Mouse (Mus musculus) midbrain, postnatal 0 days (tissue): Measurements from ENCODE around the gene Sirt2. TPM values are rescaled to one million over a fixed set of nuclear protein-coding genes. Genes with fewer than 3 reads are reported as not detected.
A peak's percentile ranks its signal among the peaks of the same experiment; 100 is the strongest.

Source experiments
- ATAC-seq: fragments of 200-750 bp; cut with Nextera tagmentation; 2 replicates; pipeline ENCODE4 v1.8.0; 2017; ENCODE audit warnings: moderate number of reproducible peaks, mild to moderate bottlenecking, moderate TSS enrichment, moderate library complexity; ENCODE audit not compliant: low FRiP score
- DNase-seq: peaks from one replicate; pipeline ENCODE4 v3.0.0-alpha.2; 2015; ENCODE audit warnings: low spot score
- H3K27ac ChIP-seq: fragments of 300-500 bp; sonication (generic); 2 replicates; pipeline ENCODE4 v1.5.1; 2014; ENCODE audit warnings: low read depth, mild to moderate bottlenecking, low read length, mixed read lengths
- H3K27me3 ChIP-seq: fragments of 300-500 bp; sonication (generic); 2 replicates; pipeline ENCODE4 v1.6.1; 2014; ENCODE audit warnings: low read length, control low read depth, mixed read lengths; ENCODE audit not compliant: insufficient read depth
- H3K36me3 ChIP-seq: fragments of 300-500 bp; sonication (generic); 2 replicates; pipeline ENCODE4 v1.6.1; 2014; ENCODE audit warnings: low read length, control low read depth, mixed read lengths; ENCODE audit not compliant: insufficient read depth
- H3K4me1 ChIP-seq: fragments of 300-500 bp; sonication (generic); 2 replicates; pipeline ENCODE4 v1.6.1; 2014; ENCODE audit warnings: mild to moderate bottlenecking, control low read depth, antibody characterized with exemption, low read length, mixed read lengths; ENCODE audit not compliant: insufficient read depth
- H3K4me2 ChIP-seq: fragments of 300-500 bp; sonication (generic); 2 replicates; pipeline ENCODE4 v1.6.1; 2014; ENCODE audit warnings: low read depth, mild to moderate bottlenecking, low read length, mixed read lengths; ENCODE audit not compliant: poor library complexity, severe bottlenecking
- H3K4me3 ChIP-seq: fragments of 300-500 bp; sonication (generic); 2 replicates; pipeline ENCODE4 v1.5.1; 2014; ENCODE audit warnings: low read depth, mild to moderate bottlenecking, low read length, moderate library complexity
- H3K9ac ChIP-seq: fragments of 300-500 bp; sonication (generic); replicated peaks from 2 replicates; pipeline ENCODE4 v1.6.1; 2014; ENCODE audit warnings: mild to moderate bottlenecking, low read length, moderate library complexity, mixed read lengths; ENCODE audit not compliant: poor library complexity, severe bottlenecking
- H3K9me3 ChIP-seq: fragments of 300-500 bp; sonication (generic); 2 replicates; pipeline ENCODE4 v1.6.1; 2016; ENCODE audit warnings: low read length, control low read depth
- CTCF ChIP-seq: IDR thresholded peaks from 2 replicates; pipeline ENCODE4 v1.5.1; 2016; ENCODE audit warnings: antibody characterized with exemption, mild to moderate bottlenecking
- WGBS: fragments of 180-500 bp; shearing (Covaris S2); extraction: QIAGEN DNeasy Blood & Tissue Kit; methylation state at CpG from one replicate; pipeline ENCODE4 v1.1.7; 2014; 5-methylcytosine and 5-hydroxymethylcytosine counted together
- polyA plus RNA-seq: library from polyadenylated mRNA; unstranded; fragments of >200 nt; fragmentation: Nextera tagmentation; extraction: Ambion mirVana; gene quantifications from 2 replicates; pipeline ENCODE4 v1.2.1, GENCODE M21; 2015
- total RNA-seq: library from RNA; depleted of rRNA; stranded (reverse); fragments of >200 nt; gene quantifications from 2 replicates; pipeline ENCODE4 v1.2.3, GENCODE M21; 2014; rRNA removed

Gene Sirt2
- total RNA-seq (64.8 and 85.9 TPM in 2 replicates), polyA plus RNA-seq (111 and 120 TPM in 2 replicates)

GRCm38 (mm10) chr7:28766173-28766879 is at the start of gene Sirt2:
Gene Sirt2 (plus strand): TSS chr7:28766735.
- Histone ChIP-seq H3K27ac (no peak within 1 kb of the TSS), H3K9me3 (no peaks in the 10 kb centered on the region), H3K36me3 (peaks cover 8% of the 10 kb centered on the region), H3K4me2 (peak within 1 kb of the TSS; percentile 68), H3K27me3 (no peaks in the 10 kb centered on the region), H3K4me1 (peaks cover 17% of the 10 kb centered on the region; the same call in 1 of the 2 replicates), H3K9ac (peak within 1 kb of the TSS; percentile 64), H3K4me3 (peak within 1 kb of the TSS; percentile 72)
- TF ChIP-seq CTCF: peak; percentile 42; the same call in 1 of the 2 replicates
- peak; percentile 98 for ATAC-seq
- under 1% methylated on average over 45 of the region's 45 CpGs for WGBS
- DNase-seq: peak; percentile 99

DNA sequence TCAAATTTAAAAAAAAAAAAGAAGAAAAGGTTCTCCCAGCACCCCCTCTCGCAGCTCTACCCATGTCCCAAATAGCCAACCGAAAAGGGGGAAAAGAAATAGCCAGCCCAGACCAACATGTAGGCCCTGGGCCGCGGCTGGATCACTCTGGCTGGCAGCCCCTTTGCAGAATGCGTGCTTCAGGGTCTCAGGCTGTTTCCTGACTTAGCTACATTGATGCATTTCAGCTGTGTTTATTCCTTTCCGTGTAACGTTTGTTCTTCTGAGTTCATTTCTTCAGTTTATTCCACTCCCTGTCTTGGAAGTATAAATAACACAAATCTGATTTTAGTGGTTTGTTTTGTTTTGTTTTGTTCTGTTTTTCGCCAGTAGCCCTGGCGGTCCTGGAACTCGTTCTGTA is 48.8 kb upstream of the Sirt2 start:
- Histone ChIP-seq H3K36me3 (no peaks in the 10 kb centered on the region), H3K9ac (no peak overlapping the region), H3K4me3 (no peak overlapping the region), H3K9me3 (no peaks in the 10 kb centered on the region), H3K4me1 (no peaks in the 10 kb centered on the region), H3K4me2 (no peak overlapping the region), H3K27me3 (no peaks in the 10 kb centered on the region), H3K27ac (no peak overlapping the region)
- no peak for ATAC-seq
- DNase-seq: no peak
- WGBS: 87% methylated on average over 10 of the region's 10 CpGs
- TF ChIP-seq CTCF: no peak

GRCm38 (mm10) chr7:28719159-28719558 is 47.4 kb upstream of the Sirt2 start:
- H3K4me1 ChIP-seq: no peaks in the 10 kb centered on the region
- no peak for ATAC-seq
- WGBS: 71% methylated on average over 4 of the region's 4 CpGs
- H3K27me3 ChIP-seq: no peaks in the 10 kb centered on the region
- no peaks in the 10 kb centered on the region for H3K9me3 ChIP-seq
- DNase-seq: no peak
- no peak overlapping the region for H3K9ac ChIP-seq
- no peak for TF ChIP-seq CTCF
- no peak overlapping the region for H3K4me3 ChIP-seq
- H3K27ac ChIP-seq: no peak overlapping the region
- no peaks in the 10 kb centered on the region for H3K36me3 ChIP-seq
- no peak overlapping the region for H3K4me2 ChIP-seq

- Histone ChIP-seq H3K36me3 (no peaks in the 10 kb centered on the region), H3K27ac (no peak overlapping the region), H3K4me3 (no peak overlapping the region), H3K4me1 (no peaks in the 10 kb centered on the region), H3K27me3 (no peaks in the 10 kb centered on the region), H3K9me3 (no peaks in the 10 kb centered on the region), H3K9ac (no peak overlapping the region), H3K4me2 (no peak overlapping the region)
- no peak for DNase-seq
- TF ChIP-seq CTCF: no peak
- no peak for ATAC-seq
- 87% methylated on average over 2 of the region's 2 CpGs for WGBS
Observed at GRCm38 (mm10) chr7:28719650-28720049, 46.9 kb upstream of the Sirt2 start.

DNA sequence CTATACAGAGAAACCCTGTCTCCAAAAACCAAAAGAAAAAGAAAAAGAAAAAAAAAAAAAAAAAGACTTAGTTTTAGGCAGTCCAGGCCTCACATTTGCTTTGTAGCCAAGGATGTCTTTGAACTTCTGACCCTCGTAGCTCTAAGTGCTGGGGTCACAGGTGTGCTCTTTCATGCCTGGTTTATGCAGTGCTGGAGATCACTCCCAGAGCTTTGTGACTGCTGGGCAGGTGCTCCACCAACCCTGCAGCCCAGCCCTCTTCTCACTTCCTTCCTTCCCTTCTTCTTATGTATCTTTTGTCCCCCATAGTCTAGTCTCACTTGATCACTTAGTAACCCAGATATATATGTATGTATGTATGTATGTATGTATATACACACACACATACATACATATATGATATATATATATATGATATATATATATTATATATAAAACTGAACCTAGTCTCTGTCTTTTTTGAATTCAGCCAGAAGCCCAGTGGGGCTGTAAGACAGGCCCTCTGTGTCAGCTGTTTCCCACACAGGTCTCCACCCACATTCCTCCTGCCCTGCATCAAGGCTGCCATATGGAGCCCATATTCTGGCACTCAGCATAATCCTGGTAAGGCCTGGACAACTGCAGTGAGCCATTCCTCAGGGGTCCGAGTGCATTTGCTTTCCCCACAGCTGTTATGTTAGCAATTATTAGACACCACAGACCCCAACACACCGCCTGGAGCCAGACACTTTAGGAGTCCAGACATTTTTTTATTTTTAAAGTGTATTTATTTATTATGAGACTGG is 45.6 kb upstream of the Sirt2 start:
- Histone ChIP-seq H3K4me2 (no peak overlapping the region), H3K27me3 (no peaks in the 10 kb centered on the region), H3K9ac (no peak overlapping the region), H3K36me3 (no peaks in the 10 kb centered on the region), H3K4me3 (no peak overlapping the region), H3K4me1 (no peaks in the 10 kb centered on the region), H3K9me3 (no peaks in the 10 kb centered on the region), H3K27ac (no peak overlapping the region)
- DNase-seq: peak; percentile 30
- WGBS: 86% methylated on average over 3 of the region's 3 CpGs
- no peak for ATAC-seq
- TF ChIP-seq CTCF: no peak

- no peaks in the 10 kb centered on the region for H3K9me3 ChIP-seq
- H3K27me3 ChIP-seq: no peaks in the 10 kb centered on the region
- 94% methylated on average over 7 of the region's 7 CpGs for whole genome bisulfite sequencing
- H3K36me3 ChIP-seq: no peaks in the 10 kb centered on the region
- no peaks in the 10 kb centered on the region for H3K4me1 ChIP-seq
- no peak overlapping the region for H3K27ac ChIP-seq
- H3K9ac ChIP-seq: no peak overlapping the region
- peak; percentile 42 for TF ChIP-seq CTCF
- ATAC-seq: no peak
- H3K4me3 ChIP-seq: no peak overlapping the region
- DNase-seq: no peak
- no peak overlapping the region for H3K4me2 ChIP-seq
Observed at GRCm38 (mm10) chr7:28722079-28722478, 44.5 kb upstream of the Sirt2 start.
